Mouse (Mus musculus): ENCODE measurements around the gene Asah2.

The Asah2 gene

GRCm38 (mm10) chr19:31991057-31991456 lies 117.0 kb downstream of the Asah2 start:
- in situ Hi-C loops (cut with MboI, MseI): no loop called here

GRCm38 (mm10) chr19:31975882-31976281 lies 132.1 kb downstream of the Asah2 start:
- in situ Hi-C loops (cut with MboI, MseI): no loop called here

- in situ Hi-C loops (cut with MboI, MseI): no loop called here
These were observed 136.0 kb downstream of the Asah2 start for GRCm38 (mm10) chr19:31971998-31972397.

DNA sequence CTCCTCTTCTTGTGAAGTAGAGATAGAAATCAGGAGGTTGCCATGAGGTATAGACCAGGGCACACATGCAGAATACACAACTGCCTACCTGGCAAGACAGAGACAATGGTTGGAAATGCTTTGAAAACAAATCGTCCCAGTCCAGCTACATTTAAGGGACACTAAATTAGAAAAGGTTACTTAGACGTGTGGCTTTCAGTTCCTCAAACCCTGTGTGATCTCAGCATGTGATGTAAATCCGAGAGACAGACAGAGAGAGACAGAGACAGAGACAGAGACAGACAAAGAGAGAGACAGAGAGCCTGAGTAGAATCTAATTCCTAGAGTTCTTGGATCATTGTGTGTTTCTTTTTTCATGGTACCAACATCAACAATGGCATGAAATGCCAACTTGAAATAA lies 136.6 kb downstream of the Asah2 start:
- in situ Hi-C loops (cut with MboI, MseI): no loop called here

DNA sequence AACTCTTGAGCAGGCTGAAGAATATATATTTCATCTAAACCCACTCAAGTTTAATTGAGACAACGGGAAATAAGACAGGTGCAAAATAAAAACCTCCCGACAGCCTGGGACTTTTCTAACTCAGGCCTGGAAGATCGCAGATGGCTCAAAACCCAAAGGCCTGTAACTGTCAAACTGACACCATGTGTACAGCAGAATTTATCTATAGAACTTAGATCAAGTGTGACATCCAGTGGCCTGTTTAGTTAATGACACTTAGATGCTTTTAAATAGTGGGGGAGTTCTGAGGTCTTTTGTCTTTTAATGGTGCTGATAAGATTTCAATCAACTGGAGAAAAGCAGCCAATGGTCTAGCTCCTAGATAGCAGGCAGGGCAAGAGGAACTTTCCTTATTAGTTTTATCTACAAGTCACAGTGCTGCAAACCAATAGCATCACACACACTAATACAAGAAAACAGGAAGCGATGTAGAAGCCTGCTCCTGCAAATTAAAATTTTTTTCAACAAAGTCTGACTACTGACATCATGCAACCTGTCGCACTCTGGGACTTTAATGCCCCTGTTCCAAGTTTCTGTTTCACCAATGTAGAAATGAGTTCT lies 140.0 kb downstream of the Asah2 start:
- in situ Hi-C loops (cut with MboI, MseI): no loop called here

GRCm38 (mm10) chr19:31963147-31963546 lies 144.9 kb downstream of the Asah2 start:
- in situ Hi-C loops (cut with MboI, MseI): loop anchor here (5.0 kb wide), 1 partner anchor 59 kb away; no protein-coding TSS in a partner anchor

DNA sequence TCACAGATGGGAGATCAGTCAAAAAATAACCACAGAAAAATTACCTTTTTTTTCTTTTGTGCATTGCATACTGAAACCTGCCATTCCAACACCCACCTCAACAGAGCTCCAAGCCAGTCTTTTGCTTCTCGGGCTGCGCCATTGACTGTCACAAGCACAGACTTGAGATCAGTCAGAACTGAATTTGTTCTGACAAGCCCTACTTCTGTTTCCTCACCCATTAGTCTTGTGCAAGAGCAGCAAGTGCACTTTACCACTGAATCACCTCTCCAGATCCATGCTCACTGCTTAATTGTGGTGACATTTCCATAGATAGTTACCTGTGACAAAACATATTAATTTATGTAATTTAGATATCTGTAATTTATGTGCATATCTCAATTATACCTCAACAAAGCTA lies 147.6 kb downstream of the Asah2 start:
- in situ Hi-C loops (cut with MboI, MseI): loop anchor here (5.0 kb wide), 1 partner anchor 62 kb away; no protein-coding TSS in a partner anchor

GRCm38 (mm10) chr19:31956359-31956758 lies 151.7 kb downstream of the Asah2 start:
- in situ Hi-C loops (cut with MboI, MseI): loop anchor here (5.0 kb wide), 1 partner anchor 39 kb away; no protein-coding TSS in a partner anchor

DNA sequence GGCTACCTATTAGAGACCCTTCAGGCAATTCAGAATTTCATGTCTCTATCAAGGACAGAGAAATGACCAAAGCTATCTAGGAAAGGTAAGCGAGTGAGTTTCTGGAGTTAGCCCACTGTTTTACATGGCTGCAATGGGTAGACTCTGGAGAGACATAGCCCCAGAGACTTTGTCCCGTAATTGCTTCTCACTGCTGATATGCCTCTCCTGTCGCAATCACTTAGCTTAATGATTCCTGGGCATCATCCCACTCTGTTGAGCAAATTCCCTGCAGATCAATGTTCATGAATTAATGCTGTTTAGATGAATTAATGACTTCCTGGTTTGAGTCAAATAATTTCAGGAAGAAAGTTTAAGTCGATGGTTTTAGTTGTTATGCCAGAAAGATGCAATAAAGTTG lies 153.3 kb downstream of the Asah2 start:
- in situ Hi-C loops (cut with MboI, MseI): loop anchor here (5.0 kb wide), 2 partner anchors 37 to 192 kb away; no protein-coding TSS in a partner anchor

- in situ Hi-C loops (cut with MboI, MseI): loop anchor here (5.0 kb wide), 1 partner anchor 192 kb away; no protein-coding TSS in a partner anchor
These were observed 153.7 kb downstream of the Asah2 start for GRCm38 (mm10) chr19:31954267-31954666.

DNA sequence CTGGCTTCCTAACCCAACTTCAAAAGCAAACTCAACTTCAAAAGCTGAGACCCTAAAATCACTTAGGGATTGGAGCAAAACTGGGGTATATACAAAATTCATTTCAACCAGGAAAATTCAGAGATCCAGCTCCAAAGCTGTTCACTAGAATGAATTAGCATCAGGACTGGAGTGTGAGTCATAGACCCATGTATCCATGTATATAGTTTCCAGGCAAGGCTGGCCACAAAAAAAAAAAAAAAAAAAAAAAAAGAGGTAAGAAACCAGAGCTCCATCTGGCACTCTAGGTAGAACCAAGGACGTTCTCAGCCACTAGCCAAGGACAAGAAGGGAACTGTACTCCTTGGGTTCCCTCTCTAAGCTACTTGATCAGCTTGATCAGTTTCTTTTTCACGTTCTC lies 154.2 kb downstream of the Asah2 start:
- in situ Hi-C loops (cut with MboI, MseI): loop anchor here (5.0 kb wide), 1 partner anchor 191 kb away; no protein-coding TSS in a partner anchor

DNA sequence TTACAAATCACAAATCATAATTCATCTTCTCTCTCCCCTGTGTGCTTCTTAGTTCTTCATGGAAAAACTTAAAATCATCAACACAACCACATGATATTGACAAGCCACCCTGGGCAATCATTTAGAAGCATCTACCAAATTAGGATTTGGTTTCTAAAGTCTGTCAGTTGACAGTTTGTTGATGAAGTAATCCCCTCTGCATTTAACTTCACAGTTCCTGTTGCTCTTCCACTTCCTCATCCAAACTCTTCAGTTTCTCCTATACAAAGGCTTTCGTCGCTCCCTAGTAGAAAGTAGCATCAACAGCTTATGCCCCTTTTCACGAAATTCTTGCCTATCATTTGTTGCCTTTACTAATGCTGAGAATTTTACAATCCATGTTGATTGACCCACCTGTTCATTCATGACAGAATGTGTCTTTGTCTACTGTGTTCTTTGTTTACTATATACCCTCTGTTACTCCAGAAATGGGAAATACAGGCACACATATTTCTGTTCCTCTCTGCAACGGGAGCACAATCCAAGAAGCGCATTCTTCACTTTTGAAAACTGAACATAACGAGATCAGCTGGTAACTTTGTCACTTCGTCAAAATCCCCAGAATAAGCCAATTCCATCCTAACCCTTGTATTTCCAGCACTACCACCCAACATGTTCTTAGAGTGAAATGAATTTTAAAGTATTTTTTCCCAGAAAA lies 157.1 kb downstream of the Asah2 start:
- in situ Hi-C loops (cut with MboI, MseI): loop anchor here (5.0 kb wide), 1 partner anchor 189 kb away; no protein-coding TSS in a partner anchor

Measured in regulatory T cell (primary cell).